Mouse (Mus musculus) myocyte (in vitro differentiated cells): Measurements from ENCODE around the gene Zfp382. TPM values are rescaled to one million over a fixed set of nuclear protein-coding genes. Genes with fewer than 3 reads are reported as not detected.

Source experiments
- H3K27me3 ChIP-seq: one replicate; pipeline ENCODE4 v1.6.1; 2011; ENCODE audit not compliant: control insufficient read depth, insufficient read depth, insufficient read length
- H3K36me3 ChIP-seq: one replicate; pipeline ENCODE4 v1.6.1; 2011; ENCODE audit not compliant: control insufficient read depth, insufficient read depth
- H3K4me2 ChIP-seq: one replicate; pipeline ENCODE4 v1.6.1; 2011; ENCODE audit warnings: low read depth, control low read depth
- H3K4me3 ChIP-seq: one replicate; pipeline ENCODE4 v1.5.1; 2011; ENCODE audit warnings: mild to moderate bottlenecking, control low read depth, moderate library complexity
- H3K79me2 ChIP-seq: one replicate; pipeline ENCODE4 v1.6.1; 2011; ENCODE audit not compliant: control insufficient read depth, insufficient read depth
- H3ac ChIP-seq: one replicate; pipeline ENCODE4 v1.6.1; 2011; ENCODE audit not compliant: control insufficient read depth, insufficient read length
- CEBPB ChIP-seq: IDR thresholded peaks from 2 replicates; pipeline ENCODE4 v1.6.1; 2011; ENCODE audit warnings: mild to moderate bottlenecking, moderate library complexity; ENCODE audit not compliant: poor library complexity, insufficient read depth, severe bottlenecking
- E2F4 ChIP-seq: IDR thresholded peaks from one replicate; pipeline ENCODE4 v1.6.1; 2011; ENCODE audit warnings: mild to moderate bottlenecking, control low read depth, moderate library complexity; ENCODE audit not compliant: insufficient read depth
- MAX ChIP-seq: IDR thresholded peaks from one replicate; pipeline ENCODE4 v1.6.1; 2011; ENCODE audit warnings: low read depth, mild to moderate bottlenecking, control low read depth
- MYOD1 ChIP-seq, 3 experiments: IDR thresholded peaks; one replicate each; pipeline ENCODE4 v1.6.1; 2011; ENCODE audit warnings: control low read depth in 2 of 3, low read depth in 2 of 3, mild to moderate bottlenecking in 2 of 3, moderate library complexity in 1 of 3; ENCODE audit not compliant: insufficient read length in 2 of 3, control insufficient read depth in 1 of 3
- MYOG ChIP-seq, 3 experiments: IDR thresholded peaks; one replicate each; pipeline ENCODE4 v1.6.1; 2011; ENCODE audit warnings: control low read depth in 2 of 3, low read depth in 2 of 3, mild to moderate bottlenecking in 2 of 3; ENCODE audit not compliant: insufficient read length in 2 of 3, control insufficient read depth in 1 of 3, insufficient read depth in 1 of 3
- POLR2A ChIP-seq: IDR thresholded peaks from one replicate; pipeline ENCODE4 v1.6.1; 2011; ENCODE audit warnings: low read depth, mild to moderate bottlenecking, control low read depth, moderate library complexity; ENCODE audit not compliant: insufficient read length
- POLR2AphosphoS2 ChIP-seq: IDR thresholded peaks from one replicate; pipeline ENCODE4 v1.6.1; 2011; ENCODE audit warnings: low read depth, control low read depth; ENCODE audit not compliant: insufficient read length
- REST ChIP-seq: IDR thresholded peaks from one replicate; pipeline ENCODE4 v1.6.1; 2011; ENCODE audit warnings: mild to moderate bottlenecking, control low read depth, moderate library complexity; ENCODE audit not compliant: insufficient read depth, insufficient read length
- SRF ChIP-seq: IDR thresholded peaks from one replicate; pipeline ENCODE4 v1.6.1; 2011; ENCODE audit warnings: low read depth; ENCODE audit not compliant: control insufficient read depth, insufficient read length
- TCF12 ChIP-seq: IDR thresholded peaks from one replicate; pipeline ENCODE4 v1.6.1; 2011; ENCODE audit warnings: mild to moderate bottlenecking, control low read depth; ENCODE audit not compliant: poor library complexity, insufficient read depth, severe bottlenecking
- TCF3 ChIP-seq: IDR thresholded peaks from one replicate; pipeline ENCODE4 v1.6.1; 2011; ENCODE audit warnings: low read depth, control low read depth; ENCODE audit not compliant: insufficient read length
- USF1 ChIP-seq: IDR thresholded peaks from one replicate; pipeline ENCODE4 v1.6.1; 2011; ENCODE audit warnings: low read depth, mild to moderate bottlenecking, control low read depth, moderate library complexity
- polyA plus RNA-seq: library from polyadenylated mRNA; unstranded; fragments of >200 nt; fragmentation: generic; extraction: Trizol; gene quantifications from one replicate; pipeline ENCODE4 v1.2.1, GENCODE M21; 2012; ENCODE audit warnings: missing spikeins

The Zfp382 gene
- 1.1 TPM for polyA plus RNA-seq

- Histone ChIP-seq H3K4me3 (peak within 1 kb of the TSS; percentile 75), H3K79me2 (peaks cover 20% of the 10 kb centered on the region), H3ac (peak within 1 kb of the TSS; percentile 43), H3K36me3 (no peaks in the 10 kb centered on the region), H3K4me2 (peak within 1 kb of the TSS; percentile 77), H3K27me3 (no peaks in the 10 kb centered on the region)
- TF ChIP-seq POLR2A (peak; percentile 96), MYOD1 (IDR thresholded peaks at IDR 0.05; ENCODE audit: control insufficient read depth in 1 of 3, insufficient read length in 2 of 3, low read depth in 2 of 3) (peak in 2 of 3 experiments; percentile 17 to 45), MYOG (IDR thresholded peaks at IDR 0.05; ENCODE audit: control insufficient read depth in 1 of 3, insufficient read depth in 1 of 3, insufficient read length in 2 of 3, low read depth in 2 of 3) (peak in 1 of 3 experiments; percentile 24), TCF3 (no peak), POLR2AphosphoS2 (peak; percentile 91)
Observed at GRCm38 (mm10) chr7:30121308-30122187, at the start of gene Zfp382. Gene Zfp382 (plus strand): TSS chr7:30121942.

GRCm38 (mm10) chr7:30072146-30073028, 49.4 kb upstream of the Zfp382 start, which contains the start of gene Zfp82:
Gene Zfp82 (minus strand): TSS chr7:30072900.
- H3K27me3 ChIP-seq = no peaks in the 10 kb centered on the region
- peak within 1 kb of the TSS; percentile 55 for H3K4me3 ChIP-seq
- H3ac ChIP-seq = peak within 1 kb of the TSS; percentile 67
- TF ChIP-seq TCF12 = no peak
- TF ChIP-seq SRF = no peak
- no peak for TF ChIP-seq TCF3
- TF ChIP-seq POLR2AphosphoS2 = peak; percentile 77
- no peak for TF ChIP-seq CEBPB
- TF ChIP-seq POLR2A = peak; percentile 84
- TF ChIP-seq MYOG (IDR thresholded peaks at IDR 0.05; ENCODE audit: control insufficient read depth in 1 of 3, insufficient read depth in 1 of 3, insufficient read length in 2 of 3, low read depth in 2 of 3) = peak in 2 of 3 experiments; percentile 20 to 40
- no peak for TF ChIP-seq E2F4
- TF ChIP-seq MYOD1 (IDR thresholded peaks at IDR 0.05; ENCODE audit: control insufficient read depth in 1 of 3, insufficient read length in 2 of 3, low read depth in 2 of 3) = peak in 2 of 3 experiments; percentile 6 to 26
- TF ChIP-seq MAX = no peak
- TF ChIP-seq REST = no peak
- TF ChIP-seq USF1 = no peak
- H3K4me2 ChIP-seq = peak within 1 kb of the TSS; percentile 65
- H3K36me3 ChIP-seq = peaks cover 2% of the 10 kb centered on the region
- H3K79me2 ChIP-seq = no peaks in the 10 kb centered on the region

- Histone ChIP-seq H3K4me2 (peak overlapping the region; percentile 37), H3K27me3 (no peaks in the 10 kb centered on the region), H3K4me3 (no peak overlapping the region), H3K36me3 (no peaks in the 10 kb centered on the region), H3K79me2 (peaks cover 14% of the 10 kb centered on the region), H3ac (no peak overlapping the region)
- TF ChIP-seq MAX (no peak), REST (no peak), TCF3 (no peak), POLR2A (no peak), SRF (no peak), USF1 (peak; percentile 43), E2F4 (no peak)
Observed at GRCm38 (mm10) chr7:30086524-30086923, 35.2 kb upstream of the Zfp382 start.

- Histone ChIP-seq H3K79me2 (peaks cover 14% of the 10 kb centered on the region), H3K27me3 (no peaks in the 10 kb centered on the region), H3K4me2 (peak overlapping the region; percentile 80), H3K4me3 (peak overlapping the region; percentile 72), H3ac (peak overlapping the region; percentile 35), H3K36me3 (no peaks in the 10 kb centered on the region)
- TF ChIP-seq CEBPB = no peak
- TF ChIP-seq TCF3 = no peak
- no peak for TF ChIP-seq TCF12
- no peak for TF ChIP-seq MYOD1 (IDR thresholded peaks at IDR 0.05; ENCODE audit: control insufficient read depth in 1 of 3, insufficient read length in 2 of 3, low read depth in 2 of 3)
- no peak for TF ChIP-seq MYOG (IDR thresholded peaks at IDR 0.05; ENCODE audit: control insufficient read depth in 1 of 3, insufficient read depth in 1 of 3, insufficient read length in 2 of 3, low read depth in 2 of 3)
- TF ChIP-seq SRF = no peak
- TF ChIP-seq POLR2A = no peak
- TF ChIP-seq POLR2AphosphoS2 = no peak
- TF ChIP-seq REST = no peak
- no peak for TF ChIP-seq MAX
- TF ChIP-seq E2F4 = no peak
- no peak for TF ChIP-seq USF1
Observed at GRCm38 (mm10) chr7:30089405-30089804, 32.3 kb upstream of the Zfp382 start.
